Mouse (Mus musculus) liver, adult (tissue): ENCODE results near the gene Pih1h3b.

Source experiments
- GATA4 ChIP-seq: IDR thresholded peaks from 2 replicates; pipeline ENCODE4 v1.6.1; 2014; ENCODE audit warnings: mild to moderate bottlenecking, low read length; ENCODE audit not compliant: insufficient replicate concordance

Pih1h3b gene

DNA sequence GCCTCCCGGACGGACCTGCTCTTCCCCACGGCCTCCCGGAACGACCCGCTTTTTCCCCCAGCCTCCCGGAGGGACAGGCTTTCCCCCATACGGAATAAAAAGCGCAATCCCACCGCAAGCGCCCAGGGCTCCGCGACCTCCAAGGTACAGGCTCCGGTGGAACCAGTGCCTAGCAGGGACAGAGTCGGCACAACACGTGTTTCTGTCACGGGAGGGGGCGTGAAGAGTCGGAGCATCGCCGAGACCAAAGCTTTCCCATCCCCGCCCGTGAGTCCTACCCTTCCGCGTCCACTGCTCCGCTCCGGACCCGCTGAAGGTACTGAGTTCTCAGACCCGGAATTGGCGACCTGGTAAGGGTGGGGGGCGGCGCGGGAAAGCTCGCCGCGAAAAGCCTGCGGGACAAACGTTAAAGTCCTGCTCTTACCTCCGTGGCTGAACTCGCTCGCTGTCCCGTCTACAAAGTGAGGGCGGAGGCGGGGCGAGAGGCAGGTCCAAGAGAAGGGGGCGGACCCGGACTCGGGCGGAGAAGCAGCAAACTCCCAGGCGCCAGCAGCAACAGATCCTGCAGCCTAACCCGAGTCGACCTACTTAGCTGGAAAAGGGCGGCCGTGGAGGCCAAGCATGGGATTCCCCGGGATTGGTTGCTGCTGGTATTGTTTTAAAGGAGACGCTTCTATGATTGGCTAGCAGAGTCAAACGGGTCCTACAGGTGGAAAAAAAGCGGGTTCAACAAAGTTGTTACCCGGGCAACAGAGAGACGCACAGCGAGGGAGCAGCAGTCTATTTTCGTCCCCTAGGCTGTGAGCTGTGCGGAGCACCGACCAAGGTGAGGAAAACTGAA lies at the start of gene Pih1h3b, which contains the start of gene Nup62cl:
TSS of gene Pih1h3b (plus strand) at position 745 of the 841 bp plus-strand sequence.
TSS of gene Nup62cl (minus strand) at position 578 of the 841 bp plus-strand sequence.
- no peak for TF ChIP-seq GATA4

DNA sequence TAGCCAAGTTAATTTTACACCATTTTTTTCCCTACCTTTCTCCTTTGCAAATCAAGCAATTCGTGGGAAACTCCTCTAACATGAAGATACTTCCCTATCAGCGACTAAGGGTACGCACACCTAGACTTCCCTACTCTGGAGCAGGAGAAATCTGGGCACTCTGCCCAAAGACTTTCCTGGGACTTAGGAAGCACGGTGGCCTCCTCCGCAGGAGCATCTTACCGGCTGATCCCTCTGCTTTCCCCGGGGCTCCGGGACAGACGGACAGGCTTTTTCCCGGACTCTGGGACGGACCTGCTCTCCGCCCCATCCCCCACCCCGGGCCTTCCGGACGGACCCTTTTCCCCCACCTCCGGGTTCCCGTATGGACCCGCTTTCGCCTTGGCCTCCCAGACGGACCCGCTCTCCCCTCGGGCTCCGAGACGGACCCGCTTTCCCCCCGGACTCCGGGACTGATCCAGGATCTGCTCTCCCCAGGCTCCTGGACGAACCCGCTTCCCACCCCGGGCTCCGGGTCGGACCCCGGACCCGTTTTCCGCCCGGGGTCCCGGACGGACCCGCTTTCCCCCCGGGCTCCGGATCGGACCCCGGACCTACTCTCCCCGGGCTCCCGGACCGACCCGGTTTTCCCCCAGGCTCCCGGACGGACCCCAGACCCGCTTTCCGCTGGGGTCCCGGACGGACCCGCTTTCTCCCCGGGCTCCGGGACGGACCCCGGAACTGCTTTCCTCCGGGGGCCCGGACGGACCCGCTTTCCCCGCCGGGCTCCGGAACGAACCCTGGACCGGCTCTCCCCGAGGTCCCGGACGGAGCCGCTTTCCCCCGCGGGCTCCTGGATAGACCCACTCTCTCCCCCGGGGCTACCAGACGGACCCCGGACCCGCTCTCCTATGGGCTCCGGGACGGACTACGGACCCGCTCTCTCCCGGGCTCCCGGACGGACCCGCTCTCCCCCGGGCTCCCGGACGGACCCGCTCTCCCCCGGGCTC lies 1.5 kb upstream of the Pih1h3b start:
- no peak for TF ChIP-seq GATA4

DNA sequence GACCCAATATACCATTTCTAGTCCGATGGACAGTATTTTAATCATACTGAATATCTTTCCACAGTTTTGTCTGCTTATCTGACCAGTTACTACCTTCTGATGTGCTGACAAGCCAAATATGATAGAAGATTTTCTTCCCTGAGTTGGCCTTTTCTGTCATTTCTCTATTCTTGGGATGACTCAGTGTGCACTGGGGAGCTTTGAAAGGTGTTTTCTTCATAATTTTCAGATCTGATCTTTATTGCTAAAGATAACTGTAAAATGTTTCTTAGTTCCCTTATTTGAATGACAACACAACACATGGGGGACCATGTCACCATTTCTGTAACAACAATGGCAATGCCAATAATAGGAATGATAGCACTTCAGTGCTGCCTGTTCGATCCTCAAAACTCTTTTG lies 19.9 kb downstream of the Pih1h3b start:
- no peak for TF ChIP-seq GATA4

DNA sequence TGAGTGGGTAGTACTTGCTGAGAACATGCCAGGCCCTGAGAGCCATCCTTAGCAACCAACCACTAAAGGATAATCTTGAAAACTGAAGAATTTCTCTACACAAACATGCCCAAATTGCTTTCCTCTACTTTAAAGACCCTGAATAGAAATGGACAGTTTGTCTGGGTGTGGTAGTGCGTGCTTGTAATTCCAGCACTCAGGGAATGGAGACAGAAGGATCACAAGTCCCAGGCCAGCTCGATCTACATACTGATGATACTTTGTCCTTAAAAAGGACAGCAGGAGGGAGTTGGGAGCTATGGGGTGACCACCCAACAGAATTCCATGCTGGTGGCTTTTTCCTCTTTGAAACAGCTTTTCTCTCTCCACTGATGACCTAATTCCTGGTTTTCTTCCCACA lies 31.4 kb downstream of the Pih1h3b start:
- TF ChIP-seq GATA4 = no peak
